Mouse (Mus musculus) lung, adult 2 months (tissue): ENCODE results near the gene Bcl11a.

ENCODE experiments used
- CTCF ChIP-seq: fragments of 200-500 bp; IDR thresholded peaks from 2 replicates; pipeline ENCODE4 v1.5.1; 2011; ENCODE audit warnings: mild to moderate bottlenecking, low read length, control low read depth; ENCODE audit not compliant: insufficient read depth
- POLR2A ChIP-seq: fragments of 200-500 bp; IDR thresholded peaks from 2 replicates; pipeline ENCODE4 v1.6.1; 2011; ENCODE audit warnings: low read depth, mild to moderate bottlenecking, control low read depth, low read length, borderline replicate concordance; ENCODE audit errors: extremely low read depth

- TF ChIP-seq POLR2A (no peak), CTCF (no peak)
Observed at GRCm38 (mm10) chr11:24084077-24084476, 6.2 kb downstream of the Bcl11a start.
